Mouse (Mus musculus) erythroblast, embryonic 14.5 days (primary cell): Measurements from ENCODE around the gene Mylk3.

ENCODE experiments used
- GATA1 ChIP-seq: IDR thresholded peaks from 2 replicates; pipeline ENCODE4 v1.6.1; 2012; ENCODE audit warnings: low read length, inconsistent platforms, mixed read lengths
- TAL1 ChIP-seq: IDR thresholded peaks from 3 replicates; pipeline ENCODE4 v1.6.1; 2012; ENCODE audit warnings: low read length, inconsistent platforms, mixed read lengths

DNA sequence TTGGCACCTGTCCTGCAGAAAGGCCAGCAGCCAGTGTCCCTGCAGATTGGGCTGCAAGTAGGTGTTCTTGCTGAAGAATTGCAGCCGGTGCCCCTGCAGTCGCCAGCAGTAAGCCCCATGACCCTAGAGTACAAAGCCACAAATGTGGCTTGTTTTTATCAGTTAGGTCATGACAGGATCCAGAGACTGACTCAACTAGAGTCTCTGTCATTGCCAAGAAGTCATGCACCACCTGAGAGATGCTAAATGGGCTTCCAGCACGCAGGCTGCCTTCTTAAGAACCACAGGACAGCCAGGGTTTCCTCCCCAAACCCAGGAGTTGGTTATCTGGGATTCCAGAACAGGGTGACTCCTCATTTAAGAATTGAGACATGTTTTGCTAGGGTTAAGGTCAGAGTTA, 8.9 kb upstream of the Mylk3 start:
- TF ChIP-seq GATA1 (no peak), TAL1 (no peak)
